Mouse (Mus musculus) bone marrow macrophage, adult 2 months (primary cell): ENCODE results near the gene Mea1.

Experiments used
- CTCF ChIP-seq: IDR thresholded peaks from 2 replicates; pipeline ENCODE4 v1.5.1; 2012; ENCODE audit warnings: low read depth, mild to moderate bottlenecking, low read length, moderate library complexity
- POLR2A ChIP-seq: IDR thresholded peaks from 2 replicates; pipeline ENCODE4 v1.6.1; 2012; ENCODE audit warnings: mild to moderate bottlenecking, low read depth, low read length, borderline replicate concordance

DNA sequence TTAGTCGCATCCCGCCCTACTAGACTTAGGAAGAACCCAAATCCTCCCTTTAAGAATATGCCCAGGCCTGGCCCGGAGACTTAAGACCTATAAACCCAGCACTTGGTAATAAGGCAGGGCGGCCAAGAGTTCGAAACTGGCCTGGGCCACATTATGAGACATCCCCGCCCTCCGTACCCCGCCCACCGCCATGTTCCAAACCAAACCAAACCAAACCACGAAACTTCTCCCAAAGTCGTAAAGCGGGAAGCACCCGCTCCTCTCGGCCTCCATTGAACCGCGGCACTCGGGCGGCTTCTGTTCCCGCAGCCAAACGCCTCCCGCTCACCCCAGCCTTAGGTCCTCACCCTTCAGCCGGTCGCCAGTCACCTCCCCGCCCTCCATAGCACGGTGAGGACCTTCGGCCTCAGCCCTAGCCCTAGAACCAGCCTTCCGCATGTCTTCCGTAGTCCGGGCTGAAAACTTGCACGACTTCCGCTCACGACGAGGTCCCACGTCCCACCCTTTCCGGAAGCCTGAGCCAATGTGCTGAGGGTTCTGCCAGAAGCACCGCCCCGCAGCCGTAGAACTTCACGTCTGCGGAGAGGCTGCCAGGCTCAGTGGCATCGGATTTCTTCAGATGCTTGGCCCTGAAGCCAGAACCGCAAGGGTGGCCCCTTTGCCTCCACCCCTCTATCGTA is 4.6 kb upstream of the Mea1 start, which contains the start of gene Rrp36:
- no peak for TF ChIP-seq POLR2A
- no peak for TF ChIP-seq CTCF
